Mouse (Mus musculus) C2C12 (cell line): Measurements from ENCODE around the gene Trip10.

ENCODE experiments used
- CTCF ChIP-seq: IDR thresholded peaks from one replicate; pipeline ENCODE4 v1.5.1; 2011; ENCODE audit not compliant: control insufficient read depth, insufficient read depth, insufficient read length
- MAX ChIP-seq: IDR thresholded peaks from one replicate; pipeline ENCODE4 v1.6.1; 2011; ENCODE audit warnings: mild to moderate bottlenecking, control low read depth
- MYOG ChIP-seq: IDR thresholded peaks from one replicate; pipeline ENCODE4 v1.6.1; 2011; ENCODE audit not compliant: control insufficient read depth, insufficient read length; ENCODE audit errors: extremely low read depth

- TF ChIP-seq CTCF (no peak), MYOG (no peak), MAX (no peak)
These were observed 8.9 kb downstream of the Trip10 start for GRCm38 (mm10) chr17:57258191-57258590.
